Mouse (Mus musculus) liver, embryonic 14.5 days (tissue): ENCODE results near the gene Egln3. TPM values are rescaled to one million over a fixed set of nuclear protein-coding genes. Genes with fewer than 3 reads are reported as not detected.

Experiments used
- ATAC-seq: fragments of 200-750 bp; cut with Nextera tagmentation; 2 replicates; pipeline ENCODE4 v1.8.0; 2017; ENCODE audit warnings: moderate number of reproducible peaks, mild to moderate bottlenecking, moderate library complexity; ENCODE audit not compliant: insufficient read depth
- DNase-seq, 3 experiments: peaks; one replicate each; pipeline ENCODE4 v3.0.0-alpha.2; 2012 to 2013; ENCODE audit warnings: low read depth in 3 of 3, low spot score in 3 of 3
- H3K27ac ChIP-seq: fragments of 300-500 bp; sonication (generic); 2 replicates; pipeline ENCODE4 v1.5.1; 2014; ENCODE audit warnings: moderate library complexity, mild to moderate bottlenecking, control low read depth, inconsistent platforms
- H3K27me3 ChIP-seq: fragments of 300-500 bp; sonication (generic); 2 replicates; pipeline ENCODE4 v1.6.1; 2014; ENCODE audit warnings: mild to moderate bottlenecking, low read length, moderate library complexity; ENCODE audit not compliant: control insufficient read depth, insufficient read depth
- H3K36me3 ChIP-seq: fragments of 300-500 bp; sonication (generic); replicated peaks from 2 replicates; pipeline ENCODE4 v1.6.1; 2014; ENCODE audit warnings: low read depth; ENCODE audit not compliant: control insufficient read depth, insufficient read depth
- H3K4me1 ChIP-seq, 2 experiments: fragments of 200-500 bp in 1 of 2; fragments of 300-500 bp in 1 of 2; sonication (generic) in 1 of 2; replicated peaks; 2 replicates each; pipeline ENCODE4 v1.6.1; 2012 to 2014; ENCODE audit warnings: antibody characterized with exemption in 1 of 2, inconsistent platforms in 1 of 2, low read length in 1 of 2; ENCODE audit not compliant: control insufficient read depth in 2 of 2, insufficient read depth in 2 of 2
- H3K4me2 ChIP-seq: fragments of 300-500 bp; sonication (generic); 2 replicates; pipeline ENCODE4 v1.6.1; 2014; ENCODE audit warnings: low read depth, mild to moderate bottlenecking, control low read depth, moderate library complexity
- H3K4me3 ChIP-seq, 2 experiments: fragments of 200-500 bp in 1 of 2; fragments of 300-500 bp in 1 of 2; sonication (generic) in 1 of 2; 2 replicates each; pipeline ENCODE4 v1.5.1; 2012 to 2014; ENCODE audit warnings: low read depth in 2 of 2, low read length in 2 of 2, mild to moderate bottlenecking in 2 of 2, control low read depth in 1 of 2, inconsistent platforms in 1 of 2, moderate library complexity in 1 of 2; ENCODE audit not compliant: insufficient read depth in 1 of 2
- H3K9ac ChIP-seq: fragments of 300-500 bp; sonication (generic); replicated peaks from 2 replicates; pipeline ENCODE4 v1.6.1; 2014; ENCODE audit warnings: mild to moderate bottlenecking, control low read depth, moderate library complexity
- H3K9me3 ChIP-seq: fragments of 300-500 bp; sonication (generic); 2 replicates; pipeline ENCODE4 v1.6.1; 2016; ENCODE audit warnings: low read length, mixed read lengths; ENCODE audit not compliant: control insufficient read depth
- CTCF ChIP-seq: IDR thresholded peaks from 2 replicates; pipeline ENCODE4 v1.5.1; 2016; ENCODE audit warnings: antibody characterized with exemption, low read depth, control low read depth
- EP300 ChIP-seq: IDR thresholded peaks from 2 replicates; pipeline ENCODE4 v1.6.1; 2016; ENCODE audit warnings: antibody characterized with exemption, low read depth
- WGBS: fragments of 180-500 bp; shearing (Covaris S2); extraction: QIAGEN DNeasy Blood & Tissue Kit; methylation state at CpG from one replicate; pipeline ENCODE4 v1.1.7; 2014; ENCODE audit not compliant: insufficient replicate concordance; 5-methylcytosine and 5-hydroxymethylcytosine counted together
- polyA plus RNA-seq, 2 experiments: library from polyadenylated mRNA; depleted of rRNA in 1 of 2; stranded (reverse) in 1 of 2; unstranded in 1 of 2; fragments of >200 nt; fragmentation: Nextera tagmentation in 1 of 2; extraction: Ambion mirVana in 1 of 2; gene quantifications; 2 replicates each; pipeline versions ENCODE4 v1.2.1 to v1.2.3; 2012 to 2014

Gene Egln3
- polyA plus RNA-seq, 2 experiments = 1.1 to 1.5 TPM

- DNase-seq (no peak), ATAC-seq (no peak)
- Histone ChIP-seq H3K9me3 (no peaks in the 10 kb centered on the region), H3K4me2 (no peak overlapping the region), H3K4me3 (no peak overlapping the region), H3K4me1 (no peaks in the 10 kb centered on the region), H3K9ac (no peak overlapping the region), H3K27me3 (no peaks in the 10 kb centered on the region), H3K36me3 (no peaks in the 10 kb centered on the region), H3K27ac (no peak overlapping the region)
- TF ChIP-seq EP300 (no peak), CTCF (no peak)
- WGBS = 53% methylated on average over 6 of the region's 6 CpGs
These were observed 30.1 kb upstream of the Egln3 start for GRCm38 (mm10) chr12:54233794-54234193.

GRCm38 (mm10) chr12:54232996-54233603, 29.4 kb upstream of the Egln3 start:
- no peaks in the 10 kb centered on the region for H3K9me3 ChIP-seq
- no peak overlapping the region for H3K4me2 ChIP-seq
- H3K4me1 ChIP-seq = no peaks in the 10 kb centered on the region
- 68% methylated on average over 7 of the region's 7 CpGs for WGBS
- no peaks in the 10 kb centered on the region for H3K36me3 ChIP-seq
- DNase-seq = no peak
- H3K27ac ChIP-seq = no peak overlapping the region
- no peak for ATAC-seq
- no peak for TF ChIP-seq EP300
- no peak for TF ChIP-seq CTCF
- no peaks in the 10 kb centered on the region for H3K27me3 ChIP-seq
- H3K4me3 ChIP-seq = no peak overlapping the region
- no peak overlapping the region for H3K9ac ChIP-seq

GRCm38 (mm10) chr12:54232456-54232855, 28.8 kb upstream of the Egln3 start:
- Histone ChIP-seq H3K4me3 (no peak overlapping the region), H3K27me3 (no peaks in the 10 kb centered on the region), H3K9me3 (no peaks in the 10 kb centered on the region), H3K4me1 (no peaks in the 10 kb centered on the region), H3K9ac (no peak overlapping the region), H3K36me3 (no peaks in the 10 kb centered on the region), H3K4me2 (no peak overlapping the region), H3K27ac (no peak overlapping the region)
- WGBS = 67% methylated on average over 5 of the region's 5 CpGs
- DNase-seq = no peak
- TF ChIP-seq EP300 = no peak
- no peak for TF ChIP-seq CTCF
- ATAC-seq = no peak

GRCm38 (mm10) chr12:54227551-54227950, 23.9 kb upstream of the Egln3 start:
- Histone ChIP-seq H3K4me3 (no peak overlapping the region), H3K9ac (no peak overlapping the region), H3K4me1 (no peaks in the 10 kb centered on the region), H3K27ac (no peak overlapping the region), H3K4me2 (no peak overlapping the region), H3K36me3 (no peaks in the 10 kb centered on the region), H3K27me3 (no peaks in the 10 kb centered on the region), H3K9me3 (no peaks in the 10 kb centered on the region)
- ATAC-seq (no peak), DNase-seq (no peak)
- TF ChIP-seq CTCF (no peak), EP300 (no peak)
- 61% methylated on average over 8 of the region's 8 CpGs for WGBS

- Histone ChIP-seq H3K4me1 (no peaks in the 10 kb centered on the region), H3K9ac (no peak overlapping the region), H3K36me3 (no peaks in the 10 kb centered on the region), H3K4me2 (no peak overlapping the region), H3K27me3 (no peaks in the 10 kb centered on the region), H3K4me3 (no peak overlapping the region), H3K9me3 (no peaks in the 10 kb centered on the region), H3K27ac (no peak overlapping the region)
- TF ChIP-seq EP300 = no peak
- TF ChIP-seq CTCF = no peak
- 51% methylated on average over 2 of the region's 2 CpGs for WGBS
- ATAC-seq = no peak
- no peak for DNase-seq
These were observed 22.7 kb upstream of the Egln3 start for GRCm38 (mm10) chr12:54226341-54226740.
